ENCODE assay signal across 9 mouse cellular contexts in genomic region chr1:171388376-171389102, GRCm38 (mm10). TPM values are rescaled to one million over a fixed set of nuclear protein-coding genes. Genes with fewer than 3 reads are reported as not detected.
DNase-seq lines count a peak whose midpoint lies in the region; ATAC-seq lines count a peak whose summit lies in the region.
"Had no signal": no experiment of that assay in that cellular context is flagged by ENCODE, and none has a peak within 500 bp of the region (broad histone marks: within the 10 kb centered on the region; RNA-seq: fewer than 3 reads in every experiment).

TSS of gene Arhgap30 (plus strand) at chr1:171388954.

- peak; percentile 83 for ATAC-seq in common myeloid progenitor, adult 5-6 weeks (replicated peaks; ENCODE audit: low read depth, poor library complexity, severe bottlenecking)
- peak; percentile 55 for ATAC-seq in liver, embryonic 11.5 days (replicated peaks; ENCODE audit: low FRiP score)
- ATAC-seq in midbrain, embryonic 15.5 days (replicated peaks) = no peak

- peak within 1 kb of the TSS; percentile 43 for H3K9ac ChIP-seq in liver, embryonic 11.5 days (ENCODE audit: low read depth, low read length)
- no peak within 1 kb of the TSS for H3K9ac ChIP-seq in midbrain, embryonic 15.5 days

- no peak within 1 kb of the TSS for H3K27ac ChIP-seq in liver, embryonic 11.5 days (ENCODE audit: low read depth, low read length)
- H3K27ac ChIP-seq in midbrain, embryonic 15.5 days = no peak within 1 kb of the TSS

- peak within 1 kb of the TSS; percentile 35 for H3K4me3 ChIP-seq in liver, embryonic 11.5 days (ENCODE audit: low read depth, low read length)
- no peak within 1 kb of the TSS for H3K4me3 ChIP-seq in midbrain, embryonic 15.5 days
- H3K4me3 ChIP-seq: myocyte had no signal

- peak within 1 kb of the TSS; percentile 61 for H3K4me2 ChIP-seq in liver, embryonic 11.5 days
- H3K4me2 ChIP-seq in midbrain, embryonic 15.5 days = no peak within 1 kb of the TSS

- H3K9me3 ChIP-seq in liver, embryonic 11.5 days (ENCODE audit: control insufficient read depth, low read length) = no peaks in the 10 kb centered on the region
- H3K9me3 ChIP-seq in midbrain, embryonic 15.5 days = no peaks in the 10 kb centered on the region

- WGBS in liver, embryonic 11.5 days = 49% methylated on average over 15 of the region's 15 CpGs
- WGBS in midbrain, embryonic 15.5 days = 83% methylated on average over 15 of the region's 15 CpGs

- H3K27me3 ChIP-seq in liver, embryonic 11.5 days (replicated peaks; ENCODE audit: control insufficient read depth, insufficient read depth, low read length) = no peaks in the 10 kb centered on the region
- no peaks in the 10 kb centered on the region for H3K27me3 ChIP-seq in midbrain, embryonic 15.5 days (replicated peaks)

- peak; percentile 12 for DNase-seq in ovary, adult 18-20 months (ENCODE audit: low spot score)
- DNase-seq in ovary, postnatal 14 days (ENCODE audit: low spot score) = no peak
- DNase-seq in liver, embryonic 11.5 days (ENCODE audit: low spot score) = no peak
- DNase-seq in skeletal muscle tissue, adult 2 months (ENCODE audit: low read depth, low spot score) = peak; percentile 75
- no peak for DNase-seq in embryo, embryonic 10.5 days (ENCODE audit: low spot score)
- DNase-seq in cerebellum, postnatal 36 days = no peak

- no peaks in the 10 kb centered on the region for H3K36me3 ChIP-seq in liver, embryonic 11.5 days (ENCODE audit: control insufficient read depth, insufficient read depth, low read length)
- H3K36me3 ChIP-seq in midbrain, embryonic 15.5 days (replicated peaks) = no peaks in the 10 kb centered on the region

- H3K4me1 ChIP-seq in liver, embryonic 11.5 days (replicated peaks; ENCODE audit: control insufficient read depth, insufficient read depth, low read length) = no peaks in the 10 kb centered on the region; the same call in none of the 2 replicates
- H3K4me1 ChIP-seq in midbrain, embryonic 15.5 days = no peaks in the 10 kb centered on the region

RNA-seq across cellular contexts. Expression of gene Arhgap30, which starts in this region (rescaled TPM):
- 63.0 and 77.8 TPM in 2 replicates for total RNA-seq in common myeloid progenitor, adult 5-6 weeks (2017)
- 3.5 and 3.8 TPM in 2 replicates for polyA plus RNA-seq in liver, embryonic 11.5 days (2014; fragmentation: Nextera tagmentation; extraction: Ambion mirVana)
- 0.66 and 0.87 TPM in 2 replicates for polyA plus RNA-seq in midbrain, embryonic 15.5 days (2015; fragmentation: Nextera tagmentation; extraction: Ambion mirVana)

Comparison
In these comparisons a context has a peak if more than half of its experiments do, and no peak if none do; other contexts are left out.
1. DNase-seq: peak in ovary, adult 18-20 months (single experiment) and skeletal muscle tissue, adult 2 months (single experiment); none in ovary, postnatal 14 days (single experiment), liver, embryonic 11.5 days (single experiment), embryo, embryonic 10.5 days (single experiment) and cerebellum, postnatal 36 days (0 of 2).